Mouse (Mus musculus) thymus, adult 2 months (tissue): ENCODE results near the gene Itgb6.

Source experiments
- CTCF ChIP-seq: fragments of 200-500 bp; IDR thresholded peaks from 2 replicates; pipeline ENCODE4 v1.5.1; 2012; ENCODE audit warnings: mild to moderate bottlenecking, control low read depth, low read length, moderate library complexity, borderline replicate concordance; ENCODE audit not compliant: control insufficient read depth, poor library complexity, insufficient read depth; ENCODE audit errors: extremely low read depth
- POLR2A ChIP-seq: fragments of 200-500 bp; IDR thresholded peaks from 2 replicates; pipeline ENCODE4 v1.6.1; 2012; ENCODE audit warnings: mild to moderate bottlenecking, low read length, control low read depth, moderate library complexity; ENCODE audit not compliant: control insufficient read depth, poor library complexity, insufficient read depth; ENCODE audit errors: extremely low read depth

DNA sequence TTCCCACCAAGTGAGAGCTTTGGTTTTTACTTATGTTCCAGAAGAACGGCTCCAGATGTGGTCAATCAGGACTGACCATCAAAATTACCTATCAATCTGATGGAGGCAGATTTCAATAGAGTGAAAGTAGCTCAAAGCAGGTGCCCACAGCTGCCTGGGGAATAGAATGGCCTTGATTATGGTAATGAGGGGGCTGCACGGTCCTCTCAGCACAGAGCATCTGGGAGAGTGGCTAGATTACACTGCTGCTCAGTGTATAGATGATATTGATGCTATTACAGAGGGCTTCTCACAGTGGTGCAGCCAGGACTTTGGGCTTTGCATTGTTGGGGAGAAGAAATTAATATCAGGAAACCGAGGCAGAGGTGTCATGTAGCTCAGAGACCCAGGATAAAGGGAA, 110.8 kb downstream of the Itgb6 start:
- TF ChIP-seq CTCF, result no peak
- no peak for TF ChIP-seq POLR2A
